Mouse (Mus musculus) cerebellum, postnatal 25 days (tissue): ENCODE measurements at regions not wholly inside any gene's neighbourhood (a gene's known extent, or its start where the extent isn't known, plus 50 kb on each side); places are given as distances from the start of the nearest gene placed in this dataset.
"Not testable (repeated sequence)": the region's sequence is repeated elsewhere in the genome, so short reads cannot be mapped to it uniquely, and the experiment has no call there.

ENCODE experiments used
- DNase-seq, 2 experiments: peaks; one replicate each; pipeline ENCODE4 v3.0.0; 2021; ENCODE audit warnings: mixed read lengths in 2 of 2

DNA sequence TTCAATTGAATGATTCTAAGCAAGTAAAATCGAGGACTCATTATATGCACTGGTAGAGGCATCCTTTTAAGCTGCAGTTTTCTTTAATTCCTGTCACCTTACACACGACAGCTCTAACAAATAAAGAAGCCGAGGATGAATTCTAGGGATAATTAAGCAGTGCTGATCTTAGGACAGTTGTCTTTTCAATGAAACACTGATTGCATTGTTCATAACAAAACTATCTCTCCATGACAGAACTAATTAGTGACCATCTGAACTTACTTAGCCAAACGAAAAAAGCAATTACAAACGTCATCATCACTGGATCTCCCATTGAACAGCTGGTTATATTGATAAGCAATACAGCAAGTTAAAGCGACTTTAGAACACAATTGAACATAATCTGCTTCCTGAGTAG, 1579.7 kb upstream of the G6pd2 start:
- DNase-seq = no peak

DNA sequence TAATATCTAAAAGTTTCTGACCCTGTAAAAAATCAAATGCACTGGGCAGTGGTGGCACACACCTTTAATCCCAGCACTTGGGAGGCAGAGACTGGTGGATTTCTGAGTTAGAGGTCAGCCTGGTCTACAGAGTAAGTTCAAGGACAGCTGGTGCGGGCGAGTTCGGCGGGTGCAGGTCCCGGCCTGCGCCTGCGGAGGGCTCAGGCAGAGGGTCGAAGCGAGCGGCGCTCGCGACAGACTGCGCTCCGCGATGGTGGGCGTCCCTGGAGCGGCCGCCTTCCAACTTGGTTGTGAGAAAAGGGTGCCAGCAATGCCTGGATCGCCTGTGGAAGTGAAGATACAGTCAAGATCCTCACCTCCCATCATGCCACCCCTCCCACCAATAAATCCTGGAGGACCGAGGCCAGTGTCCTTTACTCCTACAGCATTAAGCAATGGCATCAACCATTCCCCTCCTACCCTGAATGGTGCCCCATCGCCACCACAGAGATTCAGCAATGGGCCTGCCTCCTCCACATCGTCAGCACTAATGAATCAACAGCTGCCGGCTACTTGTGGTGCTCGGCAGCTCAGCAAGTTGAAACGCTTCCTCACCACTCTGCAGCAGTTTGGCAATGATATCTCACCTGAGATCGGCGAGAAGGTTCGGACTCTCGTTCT, 1577.3 kb upstream of the G6pd2 start:
- not testable (repeated sequence) for DNase-seq

DNA sequence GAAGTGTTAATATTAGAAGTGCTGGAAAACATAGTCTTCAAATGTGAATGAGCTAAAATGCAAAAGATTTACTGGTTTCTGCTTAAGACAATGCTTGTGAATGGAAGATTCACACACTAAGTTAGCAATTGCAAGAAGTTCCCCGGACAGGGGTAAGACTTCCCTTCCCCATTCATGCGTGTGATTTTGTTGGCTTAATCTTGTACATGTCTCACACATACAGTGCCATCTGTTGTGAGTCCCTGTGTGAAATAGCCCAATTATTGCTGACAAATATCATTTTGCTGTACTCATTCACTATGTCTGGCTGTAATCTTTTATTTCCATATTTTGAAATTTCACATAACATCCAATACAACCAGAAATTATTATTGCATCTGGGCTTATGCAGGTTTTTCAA, 1564.4 kb upstream of the G6pd2 start:
- DNase-seq = peak in 1 of 2 experiments; percentile 11

DNA sequence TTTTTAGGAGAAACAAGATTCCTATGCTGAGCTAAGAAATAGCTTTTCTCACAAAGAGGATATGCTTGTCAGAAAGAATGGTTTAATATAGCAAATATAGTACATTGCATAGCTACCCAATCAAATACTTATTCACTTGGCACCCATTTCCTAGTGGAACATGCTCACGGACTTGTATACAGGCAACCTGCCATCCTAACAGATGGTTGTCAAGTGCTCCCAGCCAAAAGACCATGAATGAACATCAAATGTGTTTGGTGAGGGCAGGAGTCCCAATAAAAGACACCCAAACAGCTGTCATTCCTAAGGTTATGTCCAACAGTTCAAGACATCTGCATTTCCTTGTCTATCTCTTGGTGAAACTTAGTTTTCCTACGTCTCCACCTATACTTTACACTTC, 1531.9 kb upstream of the G6pd2 start:
- peak; percentile 64 to 74 for DNase-seq
